Mouse (Mus musculus) kidney, adult 2 months (tissue): ENCODE data around the gene Rab12. TPM values are rescaled to one million over a fixed set of nuclear protein-coding genes. Genes with fewer than 3 reads are reported as not detected.

Experiments used
- DNase-seq: peaks from one replicate; pipeline ENCODE4 v3.0.0; 2021
- H3K27ac ChIP-seq: fragments of 200-500 bp; 2 replicates; pipeline ENCODE4 v1.5.1; 2012; ENCODE audit warnings: low read depth, low read length, control low read depth, inconsistent platforms; ENCODE audit not compliant: insufficient read depth
- H3K27me3 ChIP-seq: fragments of 200-500 bp; replicated peaks from 2 replicates; pipeline ENCODE4 v1.6.1; 2012; ENCODE audit warnings: mild to moderate bottlenecking, moderate library complexity, low read length, inconsistent platforms; ENCODE audit not compliant: control insufficient read depth, insufficient read depth
- H3K36me3 ChIP-seq: fragments of 200-500 bp; 2 replicates; pipeline ENCODE4 v1.6.1; 2012; ENCODE audit warnings: mild to moderate bottlenecking, moderate library complexity, low read length, inconsistent platforms; ENCODE audit not compliant: control insufficient read depth, insufficient read depth
- H3K4me1 ChIP-seq: fragments of 200-500 bp; 2 replicates; pipeline ENCODE4 v1.6.1; 2011; ENCODE audit warnings: low read length; ENCODE audit not compliant: control insufficient read depth, insufficient read depth
- H3K4me3 ChIP-seq: fragments of 200-500 bp; 2 replicates; pipeline ENCODE4 v1.5.1; 2011; ENCODE audit warnings: mild to moderate bottlenecking, low read depth, low read length, control low read depth; ENCODE audit not compliant: insufficient read depth
- CTCF ChIP-seq: fragments of 200-500 bp; conservative IDR thresholded peaks from 2 replicates; pipeline ENCODE4 v1.5.1; 2011; ENCODE audit warnings: low read depth, mild to moderate bottlenecking, control low read depth, low read length, moderate library complexity, mixed read lengths; ENCODE audit not compliant: insufficient read depth, insufficient read length
- POLR2A ChIP-seq: fragments of 200-500 bp; IDR thresholded peaks from one replicate; pipeline ENCODE4 v1.6.1; 2011; ENCODE audit warnings: low read depth, low read length, control low read depth
- WGBS: fragments of 180-500 bp; shearing (Covaris S2); methylation state at CpG from one replicate; pipeline ENCODE4 v1.1.7; 2018; 5-methylcytosine and 5-hydroxymethylcytosine counted together
- polyA plus RNA-seq: library from polyadenylated mRNA; depleted of rRNA; stranded (reverse); fragments of >200 nt; gene quantifications from 2 replicates; pipeline ENCODE4 v1.2.3, GENCODE M21; 2012; rRNA removed

The Rab12 gene
- polyA plus RNA-seq, 1 experiment, result 24.9 TPM

- H3K27ac ChIP-seq, result no peak overlapping the region
- DNase-seq, result no peak
- no peaks in the 10 kb centered on the region for H3K27me3 ChIP-seq
- WGBS, result 88% methylated on average over 7 of the region's 7 CpGs
- TF ChIP-seq CTCF (no peak), POLR2A (no peak)
- no peaks in the 10 kb centered on the region for H3K36me3 ChIP-seq
- H3K4me1 ChIP-seq, result no peaks in the 10 kb centered on the region
- no peak overlapping the region for H3K4me3 ChIP-seq
Measured at GRCm38 (mm10) chr17:66446196-66447006, 73.1 kb downstream of the Rab12 start.

Other genes starting within 250 kb of the Rab12 start
- 3.5 and 4.4 TPM in 2 replicates for gene Mtcl1, start 70.0 kb downstream of the Rab12 start, polyA plus RNA-seq
- not detected in 2 replicates for gene Themis3, start 74.9 kb upstream of the Rab12 start, polyA plus RNA-seq